Mouse (Mus musculus) fibroblast of lung, adult 2 months (primary cell): ENCODE data around the gene 2610507B11Rik.
"Not testable (repeated sequence)": the region's sequence is repeated elsewhere in the genome, so short reads cannot be mapped to it uniquely, and the experiment has no call there.

Source experiments
- DNase-seq: peaks from one replicate; pipeline ENCODE4 v3.0.0-alpha.2; 2011; ENCODE audit warnings: low read depth

2610507B11Rik gene

DNA sequence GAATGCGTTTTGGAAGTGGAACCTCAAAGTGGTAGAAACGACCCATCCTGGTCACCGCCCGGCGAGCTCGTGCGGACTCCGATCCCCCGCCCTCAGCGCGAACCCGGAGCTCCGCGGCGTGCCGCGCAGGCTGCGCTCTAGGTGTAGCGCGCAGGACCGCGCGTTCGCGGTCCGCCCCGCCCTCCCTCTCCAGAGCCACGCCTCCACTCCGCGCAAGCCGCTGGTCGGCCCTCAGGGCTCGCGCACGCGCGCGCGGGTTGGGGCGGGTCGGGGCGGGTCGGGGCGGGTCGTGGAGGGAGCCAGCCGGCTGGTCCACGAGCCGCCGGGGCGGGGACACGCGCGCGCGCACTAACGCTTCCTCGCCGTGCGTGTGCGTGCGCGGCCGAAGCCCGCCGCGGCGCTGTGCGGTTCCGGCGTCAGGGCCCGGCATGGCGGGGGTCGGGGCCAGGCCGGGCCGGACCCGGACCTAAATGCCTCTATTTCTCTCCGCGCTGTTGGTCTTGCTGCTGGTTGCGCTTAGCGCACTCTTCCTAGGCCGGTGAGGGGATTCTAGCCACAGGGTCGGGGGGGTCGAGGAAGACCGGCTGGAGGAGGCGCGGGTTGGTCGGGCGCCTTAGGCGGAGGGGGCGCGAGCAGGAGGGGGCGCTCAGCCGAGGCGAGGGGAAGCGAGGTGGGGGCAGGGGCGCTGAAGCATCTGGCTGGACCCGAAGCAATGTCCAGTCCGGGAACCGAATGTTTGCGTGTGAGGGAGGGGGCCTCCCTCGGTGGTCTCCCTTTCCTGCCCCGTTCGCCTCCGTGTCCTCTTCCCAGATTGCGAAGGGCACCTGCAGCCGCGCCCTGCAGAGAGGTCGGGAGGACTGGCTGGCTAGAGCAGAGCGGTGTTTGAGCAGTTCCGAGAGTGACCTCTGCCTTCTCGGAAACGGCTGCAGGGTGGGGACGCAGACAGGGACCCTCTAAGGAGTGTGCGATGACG, at the start of gene 2610507B11Rik:
2610507B11Rik (plus strand) TSS at position 373 of the 973 bp plus-strand sequence.
- DNase-seq = peak; percentile 70

DNA sequence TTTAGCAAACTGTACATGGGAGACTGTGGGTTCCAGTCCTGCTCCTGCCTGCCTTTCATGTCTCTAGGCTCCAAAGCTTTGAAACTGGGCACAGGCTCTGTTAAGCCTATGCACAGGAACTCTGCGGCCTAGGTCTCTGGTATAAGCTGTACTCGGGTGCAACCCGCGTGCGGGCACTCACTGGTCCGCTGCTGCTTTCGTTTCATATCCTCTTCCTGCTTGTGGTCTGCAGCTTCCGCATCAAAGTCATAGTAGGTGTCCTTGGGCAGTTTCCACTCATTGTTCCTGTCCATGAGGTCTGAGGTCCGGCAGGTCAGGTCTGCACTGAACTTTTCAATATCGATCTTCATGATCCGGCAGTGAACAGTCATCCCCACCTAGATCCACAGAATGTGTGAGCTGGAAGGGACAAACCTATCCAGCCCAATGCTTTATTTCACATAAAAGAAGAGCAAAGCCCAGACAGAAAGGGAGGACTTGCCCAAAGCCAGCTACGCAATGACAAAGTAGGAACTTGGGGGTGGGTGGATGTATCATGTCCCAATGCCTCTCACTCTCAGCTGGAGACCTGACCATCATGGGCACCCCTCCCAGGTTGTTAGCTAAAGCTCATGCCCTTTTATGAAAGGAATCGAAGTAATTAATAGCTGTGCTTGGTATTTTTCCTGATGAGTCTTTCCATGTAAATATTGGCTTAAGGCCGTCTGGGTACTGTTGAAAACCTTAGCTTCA, 48.3 kb upstream of the 2610507B11Rik start:
- DNase-seq = no peak

DNA sequence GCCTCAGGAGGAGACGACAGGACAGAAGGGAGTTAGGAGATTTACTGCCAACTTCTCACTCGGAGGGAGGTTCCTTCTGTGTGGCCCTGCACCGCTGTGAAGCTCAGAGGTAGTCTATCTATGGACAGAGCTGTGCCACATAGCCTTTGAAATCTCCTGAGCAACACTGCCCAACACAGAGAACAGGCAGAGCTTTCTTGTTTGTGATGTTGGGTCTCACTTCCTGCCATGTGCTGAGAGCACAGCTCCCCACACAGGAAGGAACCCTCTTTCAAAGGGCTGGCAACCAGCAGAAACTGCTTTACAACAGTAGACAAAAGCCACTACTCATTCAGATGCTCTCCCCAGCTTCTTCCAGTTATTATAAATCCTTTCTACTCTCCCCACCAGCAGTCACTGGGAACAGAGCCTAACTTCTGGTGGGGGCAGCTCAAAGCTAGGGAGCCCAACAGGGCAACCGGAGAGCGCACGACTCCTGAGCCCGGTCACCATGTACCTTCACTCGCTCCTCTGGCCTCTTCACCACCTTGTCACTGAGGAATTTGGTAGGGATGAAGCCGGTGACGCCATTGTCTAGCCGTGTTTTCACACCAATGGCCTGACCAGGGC, 45.7 kb upstream of the 2610507B11Rik start:
- no peak for DNase-seq

DNA sequence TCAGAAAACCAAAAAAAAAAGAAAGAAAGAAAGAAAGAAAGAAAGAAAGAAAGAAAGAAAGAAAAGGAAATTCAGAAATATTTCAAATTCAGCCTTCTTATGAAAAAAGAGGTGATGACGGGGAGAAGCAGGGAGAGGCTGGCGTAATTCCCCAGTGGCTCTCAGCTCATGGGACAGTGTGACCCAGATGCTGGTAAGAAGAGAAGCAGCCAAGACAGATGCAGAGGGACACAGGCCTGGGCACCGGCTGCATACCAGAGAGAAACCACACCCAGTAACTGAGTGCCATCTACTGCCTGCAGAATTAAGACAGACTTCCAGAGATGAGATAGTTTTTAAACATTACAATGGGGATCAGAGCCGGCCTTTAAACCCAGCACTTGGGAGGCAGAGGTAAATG, 38.0 kb upstream of the 2610507B11Rik start:
- no peak for DNase-seq

DNA sequence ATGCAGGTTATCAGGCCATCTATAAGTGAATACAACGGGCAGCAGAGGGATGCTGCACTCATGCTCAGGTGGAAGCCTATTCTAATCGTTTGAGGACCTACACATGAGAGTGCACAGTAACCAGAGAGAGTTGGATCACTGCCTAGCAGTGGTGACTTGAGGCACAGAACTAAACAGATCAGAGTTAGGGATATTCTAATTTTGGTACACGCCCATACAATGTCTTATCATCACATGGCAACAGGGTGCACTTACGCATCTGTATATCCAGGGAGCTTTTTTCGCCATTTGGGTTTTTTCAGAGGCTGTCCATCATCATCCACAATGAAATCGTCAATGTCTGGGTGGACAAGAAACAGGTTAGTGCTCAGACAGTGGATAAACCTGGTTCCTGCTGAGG, 30.0 kb upstream of the 2610507B11Rik start:
- DNase-seq = no peak

DNA sequence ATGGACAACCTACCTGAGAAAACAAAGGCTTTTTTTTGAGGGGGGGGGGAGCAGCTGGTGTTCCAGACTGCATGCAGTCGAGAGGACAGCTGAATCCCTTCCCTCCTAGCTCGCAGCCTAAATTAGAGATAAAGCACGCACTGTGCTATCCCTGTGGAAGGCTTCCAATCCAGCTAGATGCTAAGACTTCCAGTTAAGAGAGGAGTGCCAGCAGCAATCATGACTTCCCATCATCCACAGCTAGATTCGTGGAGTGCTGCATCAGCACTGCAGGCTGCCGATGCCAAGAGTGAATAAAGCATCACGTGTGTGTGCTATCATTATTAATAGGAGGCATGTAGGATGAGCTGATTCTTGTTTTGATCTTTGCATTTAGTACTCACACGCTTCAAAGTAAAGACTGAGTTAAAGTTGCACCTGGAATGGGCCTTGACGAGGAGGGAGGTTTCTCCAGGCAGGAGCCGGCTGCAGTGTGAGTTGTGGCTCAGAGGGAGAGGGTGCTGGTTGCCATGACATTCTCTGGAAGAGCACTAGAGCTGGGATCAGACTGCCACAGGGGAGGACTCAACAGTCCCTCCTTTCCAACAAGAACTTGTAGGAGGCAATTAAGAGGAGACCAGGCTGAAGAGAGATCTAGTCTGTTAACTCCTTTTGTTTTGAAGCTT, 21.2 kb upstream of the 2610507B11Rik start:
- DNase-seq = no peak

DNA sequence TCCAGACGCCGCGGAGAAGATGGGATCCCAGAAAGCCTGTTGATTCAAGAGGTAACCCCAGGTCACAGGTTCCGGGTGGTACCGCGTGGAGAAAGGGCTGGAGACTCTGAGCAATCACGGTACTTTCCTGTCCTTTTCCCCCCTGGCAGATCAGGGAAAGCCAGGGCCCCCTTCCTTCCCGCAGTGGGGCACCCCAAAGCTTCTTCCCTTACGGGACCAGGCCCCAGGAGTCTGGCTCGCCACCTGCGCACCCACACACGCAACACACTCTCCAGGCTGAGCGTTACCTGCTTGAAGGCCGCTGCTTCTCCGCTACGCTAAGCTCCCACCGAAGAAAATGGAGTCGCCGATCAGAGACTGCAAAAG, 16.3 kb upstream of the 2610507B11Rik start:
- no peak for DNase-seq

DNA sequence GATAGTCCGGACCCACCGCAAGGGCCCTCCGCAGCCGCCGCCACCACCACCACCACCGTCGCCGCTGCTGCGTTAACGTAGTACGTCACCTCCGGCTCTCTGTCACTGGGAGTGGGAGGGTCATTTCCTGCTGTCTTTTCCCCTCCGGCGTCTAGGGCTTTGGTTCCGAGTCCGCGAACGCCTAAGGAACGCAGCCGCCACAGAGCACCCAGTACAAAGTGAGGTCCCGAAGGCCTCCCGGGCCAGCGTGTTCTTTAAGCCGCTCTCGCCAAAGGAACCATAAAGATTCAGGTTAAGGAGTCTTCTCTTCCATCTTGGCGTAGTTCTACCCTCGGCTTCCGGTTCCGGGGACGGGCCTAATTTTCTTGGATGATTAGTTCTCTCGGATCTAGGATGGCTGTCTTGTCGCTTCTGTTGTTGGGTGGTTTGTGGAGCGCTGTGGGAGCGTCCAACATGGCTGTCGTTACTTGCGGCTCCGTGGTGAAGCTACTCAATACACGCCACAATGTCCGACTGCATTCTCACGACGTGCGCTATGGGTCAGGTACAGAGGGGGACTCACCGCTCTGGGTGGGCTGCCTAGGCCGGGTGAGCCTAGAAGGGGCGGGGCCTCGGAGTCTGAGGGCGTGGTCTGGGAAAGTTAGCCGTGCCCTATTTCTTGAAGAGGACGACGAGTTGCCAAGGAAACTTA, 15.8 kb upstream of the 2610507B11Rik start, which contains the start of the genes Sdf2 and Supt6:
Sdf2 (plus strand) TSS at position 120 of the 691 bp plus-strand sequence.
Supt6 (minus strand) TSS at position 361 of the 691 bp plus-strand sequence.
- DNase-seq = peak; percentile 86

DNA sequence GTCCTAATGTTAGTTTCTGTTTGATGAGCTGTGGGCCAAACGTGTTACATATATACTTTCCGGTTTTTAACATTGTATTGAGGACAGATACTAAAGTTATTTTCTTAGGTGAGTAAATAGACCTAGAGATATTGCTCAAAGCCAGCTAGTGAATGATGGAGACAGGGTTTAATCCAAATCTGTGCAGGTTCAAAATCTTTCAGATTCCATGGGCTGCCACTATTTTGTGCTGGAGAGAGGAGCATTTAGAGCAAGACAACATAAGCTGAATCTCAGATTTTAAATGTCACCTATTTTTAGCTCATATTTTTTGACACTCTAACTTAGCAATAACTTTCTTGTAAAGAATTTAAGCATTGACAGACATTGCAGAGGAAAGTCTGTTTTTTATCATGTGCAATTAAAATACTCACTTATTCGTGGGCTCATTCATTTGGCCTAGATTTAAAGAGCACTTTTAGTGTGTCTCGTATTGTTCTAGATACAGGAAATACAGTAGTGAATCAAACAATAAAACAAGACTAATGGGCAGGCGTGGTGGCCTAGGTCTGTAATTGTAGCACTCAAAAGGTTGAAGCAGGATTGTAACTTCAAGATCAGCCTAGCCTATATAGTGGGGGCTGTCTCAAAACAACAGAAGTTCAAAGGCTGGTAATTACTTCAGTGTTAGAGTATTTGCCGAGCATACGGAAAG, 15.1 kb upstream of the 2610507B11Rik start:
- DNase-seq = no peak

DNA sequence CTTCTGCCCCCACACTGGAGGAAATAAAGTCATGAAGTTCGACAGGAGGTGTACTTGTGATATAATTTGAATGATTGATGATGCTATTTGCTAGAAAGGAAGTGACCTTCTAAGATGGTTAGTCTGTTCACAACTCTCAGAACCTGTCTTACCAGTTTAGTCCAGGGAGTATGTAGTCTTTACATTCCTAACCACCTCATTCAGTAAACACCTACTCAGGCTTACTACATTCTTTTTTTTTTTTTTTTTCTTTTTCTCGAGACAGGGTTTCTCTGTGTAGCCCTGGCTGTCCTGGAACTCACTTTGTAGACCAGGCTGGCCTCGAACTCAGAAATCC, 14.6 kb upstream of the 2610507B11Rik start:
- DNase-seq = no peak

DNA sequence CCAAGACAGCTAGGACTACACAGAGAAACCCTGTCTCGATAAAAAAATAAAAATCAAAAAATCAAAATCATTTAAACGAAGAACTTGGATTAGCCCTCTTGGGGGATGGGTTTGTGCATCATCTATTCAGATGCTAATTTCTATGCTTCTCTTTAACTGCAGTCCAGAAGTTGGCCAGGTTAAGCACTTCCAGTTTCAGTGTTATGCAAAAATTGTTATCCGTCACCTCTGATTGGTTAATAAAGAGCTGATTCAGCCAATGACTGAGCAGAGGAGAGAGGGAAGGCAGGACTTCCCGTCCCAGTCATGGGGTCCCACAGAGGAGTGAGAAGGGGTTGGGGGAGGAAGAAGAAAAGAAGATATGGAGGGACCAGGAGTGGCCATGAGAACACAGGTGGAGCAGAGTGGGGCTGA, 13.8 kb upstream of the 2610507B11Rik start:
- no peak for DNase-seq

DNA sequence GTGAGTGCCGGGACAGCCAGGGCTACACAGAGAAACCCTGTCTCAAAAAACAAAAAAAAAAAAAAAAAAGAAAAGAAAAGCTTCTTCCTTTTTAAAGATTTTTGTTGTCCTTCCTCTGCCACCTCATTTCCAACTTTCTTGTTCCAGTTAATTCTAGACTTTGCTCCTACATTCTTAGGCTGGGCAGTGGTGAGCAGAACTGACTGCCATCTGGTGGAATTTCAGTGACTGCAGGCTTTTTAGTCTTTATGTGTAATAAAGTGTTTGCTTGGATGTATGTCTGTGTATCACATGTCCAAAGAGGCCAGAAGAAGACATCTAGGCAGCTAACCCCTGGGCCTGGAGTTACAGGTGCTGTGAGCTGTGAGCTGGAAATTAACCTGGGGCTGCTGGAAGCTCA, 4.9 kb upstream of the 2610507B11Rik start:
- no peak for DNase-seq

DNA sequence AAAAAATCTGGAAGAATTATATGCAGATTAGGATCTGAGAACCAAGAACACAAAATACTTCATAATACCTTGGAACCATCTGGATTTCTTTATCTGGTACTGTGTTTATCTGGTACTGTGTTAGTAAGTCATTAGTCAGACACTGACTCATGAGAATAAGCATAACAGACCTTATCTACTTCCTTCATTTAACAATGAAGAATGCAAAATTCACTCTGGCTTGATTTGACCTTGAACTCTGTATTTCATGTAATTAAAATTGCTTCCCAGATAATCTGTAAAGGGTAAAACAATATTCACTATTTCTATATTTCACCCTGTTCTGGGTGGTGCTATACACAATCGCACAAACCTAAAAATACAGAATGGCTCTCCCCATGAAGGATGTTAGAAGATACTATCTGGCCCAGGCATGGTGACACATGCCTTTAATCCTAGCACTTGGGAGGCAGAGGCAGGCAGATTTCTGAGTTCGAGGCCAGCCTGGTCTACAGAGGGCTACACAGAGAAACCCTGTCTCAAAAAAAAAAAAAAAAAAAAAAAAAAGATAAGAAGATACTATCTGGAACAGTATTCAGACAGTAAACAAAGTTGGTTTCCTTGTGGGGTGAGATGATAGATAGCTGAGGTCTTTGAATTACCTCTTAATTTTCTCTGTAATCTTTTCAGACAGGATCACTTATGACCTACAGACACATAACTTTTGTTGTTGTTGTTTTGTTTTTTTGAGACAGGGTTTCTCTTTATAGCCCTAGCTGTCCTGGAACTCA, 878 bp upstream of the 2610507B11Rik start:
- DNase-seq = no peak

DNA sequence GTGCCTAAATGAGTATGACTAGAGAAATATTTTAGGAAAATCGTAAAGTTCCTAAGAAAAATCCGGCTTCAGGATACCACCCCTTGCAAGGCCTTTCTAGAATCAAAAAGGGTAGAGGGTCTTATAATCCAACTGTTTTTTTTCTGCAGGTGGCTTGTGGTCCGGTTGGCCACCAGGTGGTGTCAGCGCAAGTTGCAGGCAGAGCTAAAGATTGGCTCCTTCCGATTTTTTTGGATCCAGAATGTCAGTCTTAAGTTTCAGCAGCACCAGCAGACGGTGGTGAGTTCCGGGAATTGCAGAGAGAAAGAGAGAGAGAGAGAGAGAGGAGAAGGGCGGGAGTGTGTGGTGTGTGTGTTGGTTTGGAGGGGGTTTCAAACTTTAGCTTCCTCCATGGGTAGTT, 998 bp downstream of the 2610507B11Rik start:
- DNase-seq = peak; percentile 65

DNA sequence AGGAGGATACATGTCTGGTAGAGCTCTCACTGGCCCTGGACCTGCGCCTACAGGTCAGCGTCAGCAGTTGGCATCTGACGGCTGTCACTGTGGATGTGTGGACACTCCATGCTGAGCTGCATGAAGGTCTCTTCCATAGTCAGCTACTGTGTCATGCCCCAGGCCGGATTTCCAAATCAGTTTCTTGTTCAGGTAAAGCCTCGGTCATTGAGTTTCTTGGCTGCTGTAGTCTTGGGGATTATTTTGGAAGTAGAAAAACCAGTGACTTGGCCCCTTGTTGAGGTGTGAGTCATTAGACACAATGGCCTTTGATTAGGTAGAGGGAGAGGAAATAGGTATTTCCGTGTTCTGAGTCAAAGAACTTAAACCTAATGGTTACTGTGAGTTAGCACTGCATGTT, 4.0 kb downstream of the 2610507B11Rik start:
- DNase-seq = no peak

DNA sequence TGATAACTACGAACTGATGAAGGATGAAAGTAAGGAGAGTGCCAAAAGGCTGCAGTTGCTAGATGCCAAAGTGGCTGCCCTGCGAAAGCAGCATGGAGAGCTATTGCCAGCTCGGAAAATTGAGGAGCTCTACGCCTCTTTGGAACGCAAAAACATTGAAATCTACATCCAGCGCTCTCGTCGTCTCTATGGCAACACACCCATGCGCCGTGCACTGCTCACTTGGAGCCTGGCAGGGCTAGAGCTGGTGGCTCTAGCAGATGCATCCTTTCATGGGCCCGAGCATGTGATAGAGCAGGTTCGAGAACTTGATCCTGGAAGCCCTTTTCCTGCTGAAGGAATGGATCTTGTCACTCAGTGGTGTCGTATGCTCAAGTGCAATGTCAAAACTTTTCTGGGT, 10.4 kb downstream of the 2610507B11Rik start:
- DNase-seq = no peak

DNA sequence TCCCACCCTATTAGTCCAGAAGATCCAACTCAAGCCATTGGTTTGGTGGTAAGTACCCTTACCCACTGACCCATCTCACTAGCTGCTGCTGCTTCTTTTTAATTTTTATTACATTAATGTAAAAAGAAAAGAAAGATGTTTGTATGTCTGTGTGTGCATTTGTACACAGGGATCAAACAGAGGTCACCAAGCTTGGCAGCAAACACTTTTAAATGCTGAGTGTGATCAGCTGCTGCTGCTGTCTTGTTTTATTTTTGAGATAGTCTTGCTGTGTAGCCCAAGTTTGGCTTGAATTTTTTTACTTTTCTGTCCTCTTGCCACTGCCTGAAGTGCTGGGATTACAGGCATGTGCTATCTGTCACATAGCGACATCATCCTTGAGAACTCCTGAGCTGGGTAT, 14.0 kb downstream of the 2610507B11Rik start:
- no peak for DNase-seq

DNA sequence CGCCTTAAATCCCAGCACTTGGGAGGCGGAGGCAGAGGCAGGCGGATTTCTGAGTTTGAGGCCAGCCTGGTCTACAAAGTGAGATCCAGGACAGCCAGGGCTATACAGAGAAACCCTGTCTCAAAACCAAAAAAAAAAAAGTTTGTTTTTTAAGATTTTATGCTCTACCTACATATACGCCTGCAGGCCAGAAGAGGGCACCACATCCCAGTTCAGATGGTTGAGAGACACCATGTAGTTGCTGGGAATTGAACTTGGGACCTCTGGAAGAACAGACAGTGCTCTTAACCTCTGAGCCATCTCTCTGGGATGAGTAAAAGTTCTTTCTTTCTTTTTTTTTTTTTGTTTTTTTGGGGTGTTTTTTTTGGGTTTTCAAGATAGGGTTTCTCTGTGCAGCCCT, 14.6 kb downstream of the 2610507B11Rik start:
- not testable (repeated sequence) for DNase-seq

DNA sequence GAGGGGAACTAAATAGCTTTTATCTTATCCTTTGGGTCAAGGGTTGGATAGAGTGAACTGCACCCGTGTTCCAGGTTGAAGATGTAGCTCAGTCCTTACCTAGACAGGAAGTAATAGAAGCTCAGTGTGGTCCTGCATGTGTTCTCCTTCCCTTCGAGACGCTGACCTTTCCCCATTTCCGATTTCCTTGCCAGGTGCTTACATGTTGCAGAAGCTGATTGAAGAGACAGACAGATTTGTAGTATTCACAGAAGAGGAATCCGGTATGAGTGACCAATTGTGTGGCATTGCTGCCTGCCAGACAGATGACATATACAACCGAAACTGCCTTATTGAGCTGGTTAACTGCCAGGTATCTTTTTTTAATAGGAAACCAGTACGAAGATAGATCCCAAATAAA, 17.3 kb downstream of the 2610507B11Rik start:
- DNase-seq = no peak

DNA sequence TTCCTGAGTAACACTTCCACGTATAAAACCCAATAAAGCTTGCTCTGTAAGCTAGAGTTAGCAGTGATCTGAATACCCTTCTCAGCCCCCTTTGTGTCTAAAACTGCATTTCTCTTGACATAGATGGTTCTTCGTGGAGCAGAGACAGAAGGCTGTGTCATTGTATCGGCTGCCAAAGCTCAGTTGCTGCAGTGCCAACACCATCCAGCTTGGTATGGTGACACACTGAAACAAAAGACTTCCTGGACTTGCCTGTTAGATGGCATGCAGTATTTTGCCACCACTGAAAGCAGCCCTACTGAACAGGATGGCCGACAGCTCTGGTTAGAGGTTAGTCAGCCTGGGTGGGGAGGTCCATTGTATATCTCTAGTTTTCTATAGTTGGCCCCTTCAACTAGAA, 18.0 kb downstream of the 2610507B11Rik start:
- DNase-seq = no peak
